Mouse (Mus musculus): ENCODE measurements at regions not wholly inside any gene's neighbourhood (a gene's known extent, or its start where the extent isn't known, plus 50 kb on each side); places are given as distances from the start of the nearest gene placed in this dataset.

GRCm38 (mm10) chr9:61675366-61675765 is 239.0 kb downstream of the Rplp1 start:
- no peak for DNase-seq (ENCODE audit: low read depth, low spot score)

GRCm38 (mm10) chr9:61673575-61674203 is 240.7 kb downstream of the Rplp1 start:
- no peak for DNase-seq (ENCODE audit: low read depth, low spot score)

- peak; percentile 43 for DNase-seq (ENCODE audit: low read depth, low spot score)
These were observed 243.4 kb downstream of the Rplp1 start for GRCm38 (mm10) chr9:61670986-61671385.

GRCm38 (mm10) chr9:61669729-61670520 is 244.4 kb downstream of the Rplp1 start:
- DNase-seq (ENCODE audit: low read depth, low spot score), result peak; percentile 90

GRCm38 (mm10) chr9:61668723-61669122 is 245.6 kb downstream of the Rplp1 start:
- DNase-seq (ENCODE audit: low read depth, low spot score), result peak; percentile 72

- no peak for DNase-seq (ENCODE audit: low read depth, low spot score)
These were observed 246.1 kb downstream of the Rplp1 start for GRCm38 (mm10) chr9:61668157-61668697.

- peak; percentile 68 for DNase-seq (ENCODE audit: low read depth, low spot score)
These were observed 246.8 kb downstream of the Rplp1 start for GRCm38 (mm10) chr9:61667453-61668074.

GRCm38 (mm10) chr9:61666761-61667332 is 247.5 kb downstream of the Rplp1 start:
- DNase-seq (ENCODE audit: low read depth, low spot score), result no peak

GRCm38 (mm10) chr9:61666118-61666517 is 248.2 kb downstream of the Rplp1 start:
- peak; percentile 73 for DNase-seq (ENCODE audit: low read depth, low spot score)

- DNase-seq (ENCODE audit: low read depth, low spot score), result no peak
These were observed 249.1 kb downstream of the Rplp1 start for GRCm38 (mm10) chr9:61665254-61665653.

GRCm38 (mm10) chr9:61664000-61664622 is 250.2 kb downstream of the Rplp1 start:
- peak; percentile 67 for DNase-seq (ENCODE audit: low read depth, low spot score)

- peak; percentile 33 for DNase-seq (ENCODE audit: low read depth, low spot score)
These were observed 252.0 kb downstream of the Rplp1 start for GRCm38 (mm10) chr9:61662055-61663028.

GRCm38 (mm10) chr9:61660191-61660590 is 254.2 kb downstream of the Rplp1 start:
- DNase-seq (ENCODE audit: low read depth, low spot score), result no peak

GRCm38 (mm10) chr9:61657996-61658395 is 256.3 kb downstream of the Rplp1 start:
- DNase-seq (ENCODE audit: low read depth, low spot score), result no peak

GRCm38 (mm10) chr9:61655433-61655981 is 258.8 kb downstream of the Rplp1 start:
- DNase-seq (ENCODE audit: low read depth, low spot score), result no peak

GRCm38 (mm10) chr9:61645661-61646425 is 268.5 kb downstream of the Rplp1 start:
- peak; percentile 24 for DNase-seq (ENCODE audit: low read depth, low spot score)

- no peak for DNase-seq (ENCODE audit: low read depth, low spot score)
These were observed 268.6 kb downstream of the Tle3 start for GRCm38 (mm10) chr9:61640739-61641138.

- DNase-seq (ENCODE audit: low read depth, low spot score), result no peak
These were observed 266.7 kb downstream of the Tle3 start for GRCm38 (mm10) chr9:61638908-61639307.

GRCm38 (mm10) chr9:61633936-61634335 is 261.8 kb downstream of the Tle3 start:
- DNase-seq (ENCODE audit: low read depth, low spot score), result no peak
